Mouse (Mus musculus): ENCODE results near the gene Unc45a. TPM values are rescaled to one million over a fixed set of nuclear protein-coding genes. Genes with fewer than 3 reads are reported as not detected.

The Unc45a gene
- polyA plus RNA-seq, 1 experiment from 2014 or later = 29.6 TPM

GRCm38 (mm10) chr7:80356351-80356750 is 15.5 kb upstream of the Unc45a start:
- H3K9me3 ChIP-seq (replicated peaks; ENCODE audit: control insufficient read depth, low read length) = no peaks in the 10 kb centered on the region
- DNase-seq (ENCODE audit: low spot score) (no peak), ATAC-seq (no peak)
- H3K4me1 ChIP-seq (ENCODE audit: control insufficient read depth, insufficient read depth, low read length) = no peaks in the 10 kb centered on the region
- peaks cover 74% of the 10 kb centered on the region for H3K36me3 ChIP-seq (ENCODE audit: control insufficient read depth, insufficient read depth, low read length)
- 88% methylated on average over 13 of the region's 13 CpGs for WGBS
- H3K4me2 ChIP-seq (ENCODE audit: low read length) = no peak overlapping the region
- H3K4me3 ChIP-seq (ENCODE audit: low read depth, low read length) = no peak overlapping the region
- no peaks in the 10 kb centered on the region for H3K27me3 ChIP-seq (replicated peaks; ENCODE audit: control insufficient read depth, insufficient read depth, low read length)
- no peak overlapping the region for H3K9ac ChIP-seq (ENCODE audit: low read length)
- no peak overlapping the region for H3K27ac ChIP-seq (ENCODE audit: low read depth, low read length)

- Histone ChIP-seq H3K4me1 (ENCODE audit: control insufficient read depth, insufficient read depth, low read length) (no peaks in the 10 kb centered on the region), H3K27ac (ENCODE audit: low read depth, low read length) (no peak overlapping the region), H3K4me2 (ENCODE audit: low read length) (no peak overlapping the region), H3K9me3 (replicated peaks; ENCODE audit: control insufficient read depth, low read length) (no peaks in the 10 kb centered on the region), H3K4me3 (ENCODE audit: low read depth, low read length) (no peak overlapping the region), H3K9ac (ENCODE audit: low read length) (no peak overlapping the region), H3K27me3 (replicated peaks; ENCODE audit: control insufficient read depth, insufficient read depth, low read length) (no peaks in the 10 kb centered on the region), H3K36me3 (ENCODE audit: control insufficient read depth, insufficient read depth, low read length) (peaks cover 60% of the 10 kb centered on the region)
- 93% methylated on average over 8 of the region's 8 CpGs for WGBS
- no peak for ATAC-seq
- DNase-seq (ENCODE audit: low spot score) = no peak
These were observed 12.1 kb upstream of the Unc45a start for GRCm38 (mm10) chr7:80352920-80353319.

GRCm38 (mm10) chr7:80350808-80351207 is 10.0 kb upstream of the Unc45a start:
- H3K36me3 ChIP-seq (ENCODE audit: control insufficient read depth, insufficient read depth, low read length) = peaks cover 45% of the 10 kb centered on the region
- no peaks in the 10 kb centered on the region for H3K9me3 ChIP-seq (replicated peaks; ENCODE audit: control insufficient read depth, low read length)
- no peaks in the 10 kb centered on the region for H3K4me1 ChIP-seq (ENCODE audit: control insufficient read depth, insufficient read depth, low read length)
- no peak for DNase-seq (ENCODE audit: low spot score)
- no peak overlapping the region for H3K27ac ChIP-seq (ENCODE audit: low read depth, low read length)
- no peak overlapping the region for H3K4me3 ChIP-seq (ENCODE audit: low read depth, low read length)
- no peak overlapping the region for H3K9ac ChIP-seq (ENCODE audit: low read length)
- H3K4me2 ChIP-seq (ENCODE audit: low read length) = no peak overlapping the region
- no peaks in the 10 kb centered on the region for H3K27me3 ChIP-seq (replicated peaks; ENCODE audit: control insufficient read depth, insufficient read depth, low read length)
- ATAC-seq = no peak
- 91% methylated on average over 2 of the region's 2 CpGs for WGBS

- Histone ChIP-seq H3K27me3 (replicated peaks; ENCODE audit: control insufficient read depth, insufficient read depth, low read length) (no peaks in the 10 kb centered on the region), H3K4me1 (ENCODE audit: control insufficient read depth, insufficient read depth, low read length) (peaks cover 6% of the 10 kb centered on the region; the same call in 1 of the 2 replicates), H3K4me3 (ENCODE audit: low read depth, low read length) (no peak overlapping the region), H3K27ac (ENCODE audit: low read depth, low read length) (no peak overlapping the region), H3K36me3 (ENCODE audit: control insufficient read depth, insufficient read depth, low read length) (peaks cover 29% of the 10 kb centered on the region), H3K4me2 (ENCODE audit: low read length) (no peak overlapping the region), H3K9me3 (replicated peaks; ENCODE audit: control insufficient read depth, low read length) (no peaks in the 10 kb centered on the region), H3K9ac (ENCODE audit: low read length) (no peak overlapping the region)
- 72% methylated on average over 13 of the region's 13 CpGs for WGBS
- ATAC-seq (no peak), DNase-seq (ENCODE audit: low spot score) (no peak)
These were observed 7.1 kb upstream of the Unc45a start for GRCm38 (mm10) chr7:80347670-80348586.

GRCm38 (mm10) chr7:80346830-80347229 is 6.0 kb upstream of the Unc45a start:
- Histone ChIP-seq H3K4me3 (ENCODE audit: low read depth, low read length) (no peak overlapping the region), H3K27ac (ENCODE audit: low read depth, low read length) (no peak overlapping the region), H3K4me1 (ENCODE audit: control insufficient read depth, insufficient read depth, low read length) (peaks cover 13% of the 10 kb centered on the region), H3K9ac (ENCODE audit: low read length) (no peak overlapping the region), H3K4me2 (ENCODE audit: low read length) (no peak overlapping the region), H3K9me3 (replicated peaks; ENCODE audit: control insufficient read depth, low read length) (no peaks in the 10 kb centered on the region), H3K27me3 (replicated peaks; ENCODE audit: control insufficient read depth, insufficient read depth, low read length) (no peaks in the 10 kb centered on the region), H3K36me3 (ENCODE audit: control insufficient read depth, insufficient read depth, low read length) (peaks cover 19% of the 10 kb centered on the region)
- ATAC-seq (no peak), DNase-seq (ENCODE audit: low spot score) (no peak)
- 91% methylated on average over 5 of the region's 5 CpGs for WGBS

GRCm38 (mm10) chr7:80346173-80346572 is 5.4 kb upstream of the Unc45a start:
- Histone ChIP-seq H3K27ac (ENCODE audit: low read depth, low read length) (no peak overlapping the region), H3K4me3 (ENCODE audit: low read depth, low read length) (no peak overlapping the region), H3K4me2 (ENCODE audit: low read length) (no peak overlapping the region), H3K4me1 (ENCODE audit: control insufficient read depth, insufficient read depth, low read length) (peaks cover 13% of the 10 kb centered on the region), H3K9ac (ENCODE audit: low read length) (no peak overlapping the region), H3K27me3 (replicated peaks; ENCODE audit: control insufficient read depth, insufficient read depth, low read length) (no peaks in the 10 kb centered on the region), H3K9me3 (replicated peaks; ENCODE audit: control insufficient read depth, low read length) (no peaks in the 10 kb centered on the region), H3K36me3 (ENCODE audit: control insufficient read depth, insufficient read depth, low read length) (peaks cover 14% of the 10 kb centered on the region)
- ATAC-seq (no peak), DNase-seq (ENCODE audit: low spot score) (no peak)
- 96% methylated on average over 9 of the region's 9 CpGs for WGBS

GRCm38 (mm10) chr7:80343270-80344018 is 2.6 kb upstream of the Unc45a start:
- Histone ChIP-seq H3K36me3 (ENCODE audit: control insufficient read depth, insufficient read depth, low read length) (no peaks in the 10 kb centered on the region), H3K4me2 (ENCODE audit: low read length) (peak overlapping the region; percentile 67), H3K27ac (ENCODE audit: low read depth, low read length) (peak overlapping the region; percentile 77), H3K9ac (ENCODE audit: low read length) (peak overlapping the region; percentile 78), H3K4me3 (ENCODE audit: low read depth, low read length) (peak overlapping the region; percentile 46), H3K27me3 (replicated peaks; ENCODE audit: control insufficient read depth, insufficient read depth, low read length) (no peaks in the 10 kb centered on the region), H3K4me1 (ENCODE audit: control insufficient read depth, insufficient read depth, low read length) (peaks cover 25% of the 10 kb centered on the region), H3K9me3 (replicated peaks; ENCODE audit: control insufficient read depth, low read length) (no peaks in the 10 kb centered on the region)
- DNase-seq (ENCODE audit: low spot score) (no peak), ATAC-seq (no peak; the same call in 1 of the 2 replicates)
- WGBS = 28% methylated on average over 19 of the region's 19 CpGs

- no peaks in the 10 kb centered on the region for H3K27me3 ChIP-seq (replicated peaks; ENCODE audit: control insufficient read depth, insufficient read depth, low read length)
- 0 out of 2 replicates have a peak, but pooled peaks cover under 1% of the 10 kb centered on the region for H3K36me3 ChIP-seq (ENCODE audit: control insufficient read depth, insufficient read depth, low read length)
- peak within 1 kb of the TSS; percentile 46 for H3K4me3 ChIP-seq (ENCODE audit: low read depth, low read length)
- peak within 1 kb of the TSS; percentile 67 for H3K4me2 ChIP-seq (ENCODE audit: low read length)
- ATAC-seq = peak; percentile 44
- H3K9me3 ChIP-seq (replicated peaks; ENCODE audit: control insufficient read depth, low read length) = no peaks in the 10 kb centered on the region
- peak within 1 kb of the TSS; percentile 77 for H3K27ac ChIP-seq (ENCODE audit: low read depth, low read length)
- H3K4me1 ChIP-seq (ENCODE audit: control insufficient read depth, insufficient read depth, low read length) = peaks cover 29% of the 10 kb centered on the region
- peak; percentile 98 for DNase-seq (ENCODE audit: low spot score)
- H3K9ac ChIP-seq (ENCODE audit: low read length) = peak within 1 kb of the TSS; percentile 78
- 1% methylated on average over 25 of the region's 25 CpGs for WGBS
These were observed 2.1 kb upstream of the Unc45a start, which contains the start of gene Hddc3 for GRCm38 (mm10) chr7:80342858-80343257. Gene Hddc3, plus strand, starts transcription at chr7:80343104.
